Mouse (Mus musculus) stomach, postnatal 0 days (tissue): Measurements from ENCODE around the gene Cav1.

Experiments
- CTCF ChIP-seq: IDR thresholded peaks from 2 replicates; pipeline ENCODE4 v1.5.1; 2016; ENCODE audit warnings: antibody characterized with exemption, low read depth, mild to moderate bottlenecking, moderate library complexity
- EP300 ChIP-seq: optimal IDR thresholded peaks from 2 replicates; pipeline ENCODE3; 2016; ENCODE audit warnings: antibody characterized with exemption

GRCm38 (mm10) chr6:17350803-17351202 is 44.7 kb downstream of the Cav1 start:
- no peak for TF ChIP-seq CTCF
- TF ChIP-seq EP300, result no peak
